8 mouse cellular contexts compared by ENCODE assay signal in the genomic region with DNA sequence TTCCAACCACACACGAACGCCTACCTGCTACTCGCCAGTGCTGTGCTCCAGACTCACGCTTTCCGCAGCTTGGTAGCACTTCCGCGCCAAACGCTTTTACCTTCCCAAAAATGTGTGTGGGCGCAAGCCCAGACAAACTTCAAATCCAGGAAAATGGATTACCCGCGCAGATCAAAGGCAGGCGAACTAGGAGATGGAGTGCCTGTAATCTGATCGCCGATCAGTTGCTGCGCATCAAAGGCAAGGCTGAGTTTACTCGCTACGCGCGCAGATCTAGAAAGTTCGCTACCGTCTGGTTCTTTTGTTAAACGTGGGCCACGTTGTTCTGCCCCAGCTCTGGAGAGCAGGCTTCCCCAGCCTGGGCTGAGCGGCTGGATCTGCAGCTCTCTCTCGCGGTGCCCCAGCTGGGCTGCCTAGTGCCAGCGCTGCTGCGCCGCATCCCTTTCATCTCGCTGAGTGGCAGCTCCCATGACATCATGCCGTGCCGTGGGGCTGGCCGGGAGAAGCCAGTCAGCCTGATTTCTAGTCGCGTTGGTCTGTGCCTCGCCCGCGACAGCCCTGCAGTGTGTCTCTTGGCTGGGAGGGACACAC. TPM values are rescaled to one million over a fixed set of nuclear protein-coding genes. Genes with fewer than 3 reads are reported as not detected.
DNase-seq lines count a peak whose midpoint lies in the region; ATAC-seq and TF ChIP-seq lines count a peak whose summit lies in the region.

A gene (minus strand): TSS at position 400 of the 591 bp plus-strand sequence.

- DNase-seq in layer of hippocampus, adult 11-12 months (ENCODE audit: low spot score) = peak; percentile 76
- DNase-seq in layer of hippocampus, adult 9-10 months (ENCODE audit: low spot score) = no peak
- DNase-seq in kidney, postnatal 10 days = peak; percentile 77
- DNase-seq in liver, embryonic 13.5 days = no peak
- peak; percentile 89 for DNase-seq in stomach, postnatal 0 days (ENCODE audit: low spot score)

- under 1% methylated on average over 38 of the region's 38 CpGs for WGBS in heart, embryonic 11.5 days (ENCODE audit: insufficient replicate concordance)
- 1% methylated on average over 38 of the region's 38 CpGs for WGBS in liver, embryonic 13.5 days (ENCODE audit: insufficient replicate concordance)
- under 1% methylated on average over 38 of the region's 38 CpGs for WGBS in neural tube, embryonic 13.5 days
- WGBS in stomach, postnatal 0 days = under 1% methylated on average over 38 of the region's 38 CpGs

- H3K4me1 ChIP-seq in embryonic fibroblast, embryonic 13.5 days (ENCODE audit: control insufficient read depth, insufficient read depth, low read length) = no peaks in the 10 kb centered on the region; the same call in 1 of the 2 replicates
- peaks cover 19% of the 10 kb centered on the region for H3K4me1 ChIP-seq in heart, embryonic 11.5 days (ENCODE audit: control insufficient read depth, insufficient read depth, low read length)
- peaks cover 10% of the 10 kb centered on the region; the same call in 1 of the 2 replicates for H3K4me1 ChIP-seq in liver, embryonic 13.5 days (replicated peaks)
- peaks cover 39% of the 10 kb centered on the region for H3K4me1 ChIP-seq in neural tube, embryonic 13.5 days (replicated peaks)
- H3K4me1 ChIP-seq in stomach, postnatal 0 days (replicated peaks; ENCODE audit: control insufficient read depth, insufficient read depth) = no peaks in the 10 kb centered on the region

- no peaks in the 10 kb centered on the region for H3K27me3 ChIP-seq in heart, embryonic 11.5 days (ENCODE audit: control insufficient read depth, insufficient read depth, low read length)
- H3K27me3 ChIP-seq in liver, embryonic 13.5 days = peaks cover 29% of the 10 kb centered on the region
- peaks cover 7% of the 10 kb centered on the region; the same call in 1 of the 2 replicates for H3K27me3 ChIP-seq in neural tube, embryonic 13.5 days
- no peaks in the 10 kb centered on the region for H3K27me3 ChIP-seq in stomach, postnatal 0 days (ENCODE audit: control insufficient read depth, insufficient read depth, low read length)

- ATAC-seq in heart, embryonic 11.5 days (replicated peaks; ENCODE audit: insufficient number of reproducible peaks, low FRiP score, low TSS enrichment) = peak; percentile 87
- peak; percentile 79 for ATAC-seq in liver, embryonic 13.5 days (ENCODE audit: low read depth)
- peak; percentile 97 for ATAC-seq in neural tube, embryonic 13.5 days (ENCODE audit: low read depth)
- peak; percentile 95 for ATAC-seq in stomach, postnatal 0 days (ENCODE audit: low FRiP score, low TSS enrichment)

- H3K36me3 ChIP-seq in heart, embryonic 11.5 days (ENCODE audit: control insufficient read depth, insufficient read depth, low read length) = no peaks in the 10 kb centered on the region
- no peaks in the 10 kb centered on the region for H3K36me3 ChIP-seq in liver, embryonic 13.5 days
- H3K36me3 ChIP-seq in neural tube, embryonic 13.5 days = no peaks in the 10 kb centered on the region
- no peaks in the 10 kb centered on the region for H3K36me3 ChIP-seq in stomach, postnatal 0 days (ENCODE audit: control insufficient read depth, insufficient read depth, low read length)

- peak within 1 kb of the TSS; percentile 79 for H3K9ac ChIP-seq in heart, embryonic 11.5 days (ENCODE audit: low read depth, low read length)
- peak within 1 kb of the TSS; percentile 45; the same call in 1 of the 2 replicates for H3K9ac ChIP-seq in liver, embryonic 13.5 days
- H3K9ac ChIP-seq in neural tube, embryonic 13.5 days = peak within 1 kb of the TSS; percentile 74
- H3K9ac ChIP-seq in stomach, postnatal 0 days (ENCODE audit: low read length) = peak within 1 kb of the TSS; percentile 66

- H3K9me3 ChIP-seq in heart, embryonic 11.5 days (replicated peaks; ENCODE audit: control insufficient read depth, low read length) = no peaks in the 10 kb centered on the region
- H3K9me3 ChIP-seq in liver, embryonic 13.5 days (replicated peaks) = no peaks in the 10 kb centered on the region
- H3K9me3 ChIP-seq in neural tube, embryonic 13.5 days = no peaks in the 10 kb centered on the region
- H3K9me3 ChIP-seq in stomach, postnatal 0 days (ENCODE audit: control insufficient read depth, low read length) = no peaks in the 10 kb centered on the region

- TF ChIP-seq CTCF in embryonic fibroblast, embryonic 13.5 days (IDR thresholded peaks at IDR 0.05; ENCODE audit: borderline replicate concordance, insufficient read depth, low read length) = no peak
- TF ChIP-seq CTCF in stomach, postnatal 0 days (IDR thresholded peaks at IDR 0.05; ENCODE audit: low read depth) = no peak

- H3K27ac ChIP-seq in embryonic fibroblast, embryonic 13.5 days (ENCODE audit: insufficient read depth, low read length) = no peak within 1 kb of the TSS
- peak within 1 kb of the TSS; percentile 86 for H3K27ac ChIP-seq in heart, embryonic 11.5 days (ENCODE audit: low read depth, low read length)
- peak within 1 kb of the TSS; percentile 58 for H3K27ac ChIP-seq in liver, embryonic 13.5 days
- peak within 1 kb of the TSS; percentile 79 for H3K27ac ChIP-seq in neural tube, embryonic 13.5 days (replicated peaks)
- H3K27ac ChIP-seq in stomach, postnatal 0 days (replicated peaks) = peak within 1 kb of the TSS; percentile 87

- TF ChIP-seq POLR2A in embryonic fibroblast, embryonic 13.5 days (IDR thresholded peaks at IDR 0.05; ENCODE audit: low read depth, low read length) = no peak

- peak within 1 kb of the TSS; percentile 82 for H3K4me2 ChIP-seq in heart, embryonic 11.5 days
- H3K4me2 ChIP-seq in liver, embryonic 13.5 days = peak within 1 kb of the TSS; percentile 61
- H3K4me2 ChIP-seq in neural tube, embryonic 13.5 days = peak within 1 kb of the TSS; percentile 92
- peak within 1 kb of the TSS; percentile 81 for H3K4me2 ChIP-seq in stomach, postnatal 0 days (replicated peaks; ENCODE audit: low read depth)

- H3K4me3 ChIP-seq in embryonic fibroblast, embryonic 13.5 days (ENCODE audit: insufficient read depth, low read length) = peak within 1 kb of the TSS; percentile 35
- peak within 1 kb of the TSS; percentile 57 for H3K4me3 ChIP-seq in heart, embryonic 11.5 days (ENCODE audit: low read depth, low read length)
- peak within 1 kb of the TSS; percentile 48 for H3K4me3 ChIP-seq in liver, embryonic 13.5 days (replicated peaks)
- peak within 1 kb of the TSS; percentile 53 for H3K4me3 ChIP-seq in neural tube, embryonic 13.5 days
- H3K4me3 ChIP-seq in stomach, postnatal 0 days (ENCODE audit: low read depth, low read length) = peak within 1 kb of the TSS; percentile 54

- TF ChIP-seq EP300 in stomach, postnatal 0 days (optimal IDR thresholded peaks at IDR 0.05) = no peak

RNA-seq across cellular contexts. Expression of the gene that starts here (rescaled TPM):
- polyA plus RNA-seq in embryonic fibroblast, embryonic 13.5 days (2011; ENCODE audit: insufficient read length, low read depth, missing spikeins) = 0.65 and 3.1 TPM in 2 replicates
- 29.6 and 30.1 TPM in 2 replicates for polyA plus RNA-seq in heart, embryonic 11.5 days (2014; fragmentation: Nextera tagmentation; extraction: Ambion mirVana)
- polyA plus RNA-seq in liver, embryonic 13.5 days (2015; fragmentation: Nextera tagmentation; extraction: Ambion mirVana) = 4.9 and 6.4 TPM in 2 replicates
- polyA plus RNA-seq in neural tube, embryonic 13.5 days (2015; fragmentation: Nextera tagmentation; extraction: Ambion mirVana) = 27.0 and 28.7 TPM in 2 replicates
- 27.8 and 28.2 TPM in 2 replicates for polyA plus RNA-seq in stomach, postnatal 0 days (2015; fragmentation: Nextera tagmentation; extraction: Ambion mirVana)

Comparison
In these comparisons a context has a peak if more than half of its experiments do, and no peak if none do; other contexts are left out.
1. DNase-seq: peak in layer of hippocampus, adult 11-12 months (single experiment), kidney, postnatal 10 days (single experiment) and stomach, postnatal 0 days (single experiment); none in layer of hippocampus, adult 9-10 months (single experiment) and liver, embryonic 13.5 days (single experiment).
2. Peak in every context shown above with its lines, with median percentiles within 50 percentile points of each other: H3K4me3 ChIP-seq, ATAC-seq, H3K4me2 ChIP-seq and H3K9ac ChIP-seq.